Mouse (Mus musculus) embryo, embryonic 10 days (tissue): Measurements from ENCODE around the gene Ttc21b.

Experiments used
- DNase-seq: peaks from one replicate; pipeline ENCODE4 v3.0.0-alpha.2; 2015; ENCODE audit warnings: low spot score

The Ttc21b gene

GRCm38 (mm10) chr2:66171643-66172042, 84.8 kb downstream of the Ttc21b start:
- peak; percentile 45 for DNase-seq

GRCm38 (mm10) chr2:66170721-66171120, 85.7 kb downstream of the Ttc21b start:
- no peak for DNase-seq

GRCm38 (mm10) chr2:66165025-66165424, 91.4 kb downstream of the Ttc21b start:
- no peak for DNase-seq

GRCm38 (mm10) chr2:66158140-66158915, 98.1 kb downstream of the Ttc21b start:
- DNase-seq, result no peak

- DNase-seq, result no peak
These were observed 105.0 kb downstream of the Ttc21b start for GRCm38 (mm10) chr2:66151436-66151835.

- DNase-seq, result no peak
These were observed 105.9 kb downstream of the Ttc21b start for GRCm38 (mm10) chr2:66150531-66150930.

- no peak for DNase-seq
These were observed 107.7 kb downstream of the Ttc21b start for GRCm38 (mm10) chr2:66148654-66149230.

- no peak for DNase-seq
These were observed 109.9 kb downstream of the Ttc21b start for GRCm38 (mm10) chr2:66146473-66146872.

- DNase-seq, result no peak
These were observed 111.6 kb downstream of the Ttc21b start for GRCm38 (mm10) chr2:66144770-66145169.

- DNase-seq, result no peak
These were observed 113.1 kb downstream of the Ttc21b start for GRCm38 (mm10) chr2:66143284-66143683.

- DNase-seq, result no peak
These were observed 113.7 kb downstream of the Ttc21b start for GRCm38 (mm10) chr2:66142711-66143110.

GRCm38 (mm10) chr2:66142268-66142667, 114.1 kb downstream of the Ttc21b start:
- no peak for DNase-seq

GRCm38 (mm10) chr2:66140246-66140645, 116.2 kb downstream of the Ttc21b start:
- peak; percentile 7 for DNase-seq
